Mouse (Mus musculus) embryonic facial prominence, embryonic 11.5 days (tissue): ENCODE results near the gene Megf8. TPM values are rescaled to one million over a fixed set of nuclear protein-coding genes. Genes with fewer than 3 reads are reported as not detected.

Experiments
- ATAC-seq: fragments of 200-750 bp; cut with Nextera tagmentation; replicated peaks from 2 replicates; pipeline ENCODE4 v1.8.0; 2017; ENCODE audit warnings: low read depth; ENCODE audit not compliant: insufficient number of reproducible peaks, low FRiP score, low TSS enrichment
- DNase-seq: peaks from one replicate; pipeline ENCODE4 v3.0.0-alpha.2; 2015; ENCODE audit warnings: low spot score
- H3K27ac ChIP-seq: fragments of 300-500 bp; sonication (generic); replicated peaks from 2 replicates; pipeline ENCODE4 v1.5.1; 2014; ENCODE audit warnings: mild to moderate bottlenecking, low read depth, low read length, control low read depth
- H3K27me3 ChIP-seq: fragments of 300-500 bp; sonication (generic); 2 replicates; pipeline ENCODE4 v1.6.1; 2014; ENCODE audit warnings: mild to moderate bottlenecking, low read length, moderate library complexity, mixed read lengths; ENCODE audit not compliant: control insufficient read depth, insufficient read depth
- H3K36me3 ChIP-seq: fragments of 300-500 bp; sonication (generic); replicated peaks from 2 replicates; pipeline ENCODE4 v1.6.1; 2014; ENCODE audit warnings: low read depth, mild to moderate bottlenecking, low read length, moderate library complexity, mixed read lengths; ENCODE audit not compliant: control insufficient read depth, insufficient read depth
- H3K4me1 ChIP-seq: fragments of 300-500 bp; sonication (generic); 2 replicates; pipeline ENCODE4 v1.6.1; 2014; ENCODE audit warnings: low read length, mixed read lengths; ENCODE audit not compliant: control insufficient read depth, insufficient read depth
- H3K4me2 ChIP-seq: fragments of 300-500 bp; sonication (generic); 2 replicates; pipeline ENCODE4 v1.6.1; 2014; ENCODE audit warnings: low read depth, mild to moderate bottlenecking, control low read depth, low read length, moderate library complexity
- H3K4me3 ChIP-seq: fragments of 300-500 bp; sonication (generic); 2 replicates; pipeline ENCODE4 v1.5.1; 2014; ENCODE audit warnings: low read depth, low read length, control low read depth
- H3K9ac ChIP-seq: fragments of 300-500 bp; sonication (generic); replicated peaks from 2 replicates; pipeline ENCODE4 v1.6.1; 2014; ENCODE audit warnings: mild to moderate bottlenecking, control low read depth, low read length
- H3K9me3 ChIP-seq: fragments of 300-500 bp; sonication (generic); replicated peaks from 2 replicates; pipeline ENCODE4 v1.6.1; 2016; ENCODE audit warnings: mild to moderate bottlenecking, low read length, inconsistent platforms, mixed read lengths; ENCODE audit not compliant: control insufficient read depth
- WGBS: fragments of 180-500 bp; shearing (Covaris S2); extraction: QIAGEN DNeasy Blood & Tissue Kit; methylation state at CpG from one replicate; pipeline ENCODE4 v1.1.7; 2014; 5-methylcytosine and 5-hydroxymethylcytosine counted together
- polyA plus RNA-seq: library from polyadenylated mRNA; unstranded; fragments of >200 nt; fragmentation: Nextera tagmentation; extraction: Ambion mirVana; gene quantifications from 2 replicates; pipeline ENCODE4 v1.2.1, GENCODE M21; 2014

Gene Megf8
- polyA plus RNA-seq, 1 experiment from 2014 or later, result 8.7 TPM

DNA sequence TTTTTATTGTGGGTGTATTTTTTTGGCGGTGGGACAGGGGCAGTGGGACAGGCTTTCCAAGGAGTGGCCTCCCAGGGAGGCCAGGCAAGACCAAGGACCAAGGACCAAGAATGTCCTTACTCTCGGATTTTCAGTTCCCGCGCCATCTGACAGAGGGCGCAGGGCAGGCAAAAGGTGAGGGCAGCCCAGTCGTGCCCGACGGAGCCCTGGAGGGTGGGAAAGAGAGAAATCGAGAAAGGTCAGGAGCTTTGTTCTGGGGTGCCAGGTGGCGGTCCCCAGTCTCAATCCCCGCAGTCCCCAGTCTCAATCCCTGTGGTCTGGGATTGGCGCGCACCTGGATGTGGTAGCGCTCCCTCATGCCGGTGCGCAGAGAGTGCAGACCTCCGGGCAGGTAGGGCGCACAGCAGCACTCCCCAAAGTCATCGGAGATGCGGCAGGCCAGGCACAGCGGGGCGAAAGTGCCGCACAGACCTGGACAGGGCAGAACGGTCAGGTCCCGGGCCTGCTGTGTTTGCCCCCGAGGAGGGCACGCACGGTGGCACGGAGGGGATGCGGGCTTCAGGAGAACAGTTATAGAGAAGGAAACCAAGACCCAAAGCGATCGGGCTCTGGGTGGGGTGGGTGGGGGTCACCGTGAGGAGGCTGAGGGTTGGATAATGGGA is 50.8 kb downstream of the Megf8 start:
- Histone ChIP-seq H3K4me3 (peak overlapping the region; percentile 3; the same call in 1 of the 2 replicates), H3K9ac (no peak overlapping the region), H3K9me3 (no peaks in the 10 kb centered on the region), H3K36me3 (no peaks in the 10 kb centered on the region; the same call in 1 of the 2 replicates), H3K27ac (no peak overlapping the region), H3K4me1 (peaks cover 3% of the 10 kb centered on the region; the same call in 1 of the 2 replicates), H3K4me2 (peak overlapping the region; percentile 21), H3K27me3 (peaks cover 27% of the 10 kb centered on the region)
- WGBS, result 3% methylated on average over 33 of the region's 33 CpGs
- DNase-seq (peak; percentile 45), ATAC-seq (no peak)

DNA sequence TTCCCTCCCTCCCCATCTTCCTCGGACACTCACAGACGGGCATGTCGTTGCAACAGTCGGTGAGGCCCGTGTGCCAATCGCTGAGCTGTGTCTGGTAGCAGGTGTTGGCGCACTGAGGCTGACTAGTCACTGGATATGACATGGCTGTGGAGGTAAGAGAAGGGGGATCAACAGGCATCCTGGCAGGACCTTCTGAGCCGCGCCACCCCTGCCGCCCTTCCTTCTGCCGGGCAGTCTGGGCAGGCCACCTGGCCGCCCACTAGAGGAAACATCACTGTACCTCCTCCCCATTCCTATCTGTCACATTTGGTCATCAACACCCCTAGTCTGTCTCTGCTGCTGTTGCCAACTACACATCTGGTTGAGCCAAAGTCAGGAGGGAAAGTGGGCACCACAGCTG is 51.4 kb downstream of the Megf8 start:
- no peak overlapping the region for H3K27ac ChIP-seq
- H3K27me3 ChIP-seq, result peaks cover 27% of the 10 kb centered on the region
- H3K9ac ChIP-seq, result no peak overlapping the region
- ATAC-seq (no peak), DNase-seq (no peak)
- no peaks in the 10 kb centered on the region for H3K9me3 ChIP-seq
- H3K36me3 ChIP-seq, result no peaks in the 10 kb centered on the region; the same call in 1 of the 2 replicates
- no peak overlapping the region for H3K4me2 ChIP-seq
- peaks cover 3% of the 10 kb centered on the region; the same call in 1 of the 2 replicates for H3K4me1 ChIP-seq
- H3K4me3 ChIP-seq, result no peak overlapping the region
- WGBS, result 21% methylated on average over 12 of the region's 12 CpGs

DNA sequence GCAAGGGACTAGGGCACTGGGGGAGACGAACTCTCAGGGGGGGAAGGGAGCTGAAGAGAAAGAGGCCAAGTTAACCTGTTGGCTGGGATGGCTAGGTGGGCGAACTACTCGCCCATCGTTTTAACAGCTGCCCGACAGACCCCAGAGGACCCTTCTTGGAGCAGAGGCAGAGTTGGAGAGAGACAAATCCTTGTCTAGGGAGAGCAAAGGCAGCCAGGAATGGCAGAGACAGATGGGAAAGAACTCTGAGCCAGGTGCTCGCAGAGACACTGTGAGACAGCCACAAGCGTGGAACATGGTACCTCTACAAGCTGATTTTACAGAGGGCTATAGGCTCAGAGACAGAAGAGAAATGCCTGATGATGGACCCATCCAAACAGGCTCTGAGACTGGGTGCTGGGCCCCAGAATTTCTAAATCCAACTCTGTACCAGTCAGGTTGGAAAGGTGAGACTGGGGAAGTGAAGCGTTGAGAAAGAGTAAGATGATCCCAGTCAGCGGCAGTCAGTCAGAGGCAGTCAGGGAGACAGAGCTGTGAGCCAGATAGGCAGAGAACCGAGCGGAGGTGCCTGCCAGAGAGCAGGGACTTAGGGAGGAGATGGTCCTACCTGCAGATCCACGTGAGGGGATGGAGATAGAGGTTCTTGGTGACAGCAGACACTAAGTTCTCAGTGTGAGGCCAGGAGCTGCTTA is 52.2 kb downstream of the Megf8 start, which contains the start of gene Cnfn:
Cnfn (minus strand) TSS at position 667 of the 692 bp plus-strand sequence.
- H3K4me2 ChIP-seq, result no peak within 1 kb of the TSS

DNA sequence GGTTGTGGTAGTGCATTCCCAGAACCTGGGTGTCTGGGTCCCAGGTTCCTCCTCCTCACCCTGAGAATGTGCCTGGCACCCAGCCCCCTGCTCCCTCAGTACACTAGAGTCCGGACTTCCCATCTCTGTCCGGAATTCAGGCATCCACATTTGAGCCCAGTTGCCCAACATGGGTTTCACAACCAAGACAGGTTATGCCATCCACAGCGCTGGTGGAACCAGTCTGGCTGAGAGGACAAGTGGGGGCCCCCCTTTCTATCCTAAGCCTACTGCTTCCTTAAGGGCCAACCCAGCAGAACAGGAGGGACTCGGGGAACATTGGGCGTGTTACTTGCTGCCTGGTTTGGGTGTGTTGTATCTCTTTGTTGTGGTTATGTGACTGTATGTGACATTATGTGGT is 55.5 kb downstream of the Megf8 start:
- Histone ChIP-seq H3K36me3 (no peaks in the 10 kb centered on the region), H3K4me1 (no peaks in the 10 kb centered on the region; the same call in 1 of the 2 replicates), H3K27ac (no peak overlapping the region), H3K27me3 (peaks cover 21% of the 10 kb centered on the region), H3K4me2 (no peak overlapping the region), H3K9ac (no peak overlapping the region), H3K9me3 (no peaks in the 10 kb centered on the region), H3K4me3 (no peak overlapping the region)
- DNase-seq (no peak), ATAC-seq (no peak)
- WGBS, result 87% methylated on average over 5 of the region's 5 CpGs

More for the DNA sequence above, 52.2 kb downstream of the Megf8 start, which contains the start of gene Cnfn:
- peaks cover 27% of the 10 kb centered on the region for H3K27me3 ChIP-seq
- H3K4me3 ChIP-seq, result no peak within 1 kb of the TSS
- H3K27ac ChIP-seq, result no peak within 1 kb of the TSS
- H3K9me3 ChIP-seq, result no peaks in the 10 kb centered on the region
- no peak for DNase-seq
- no peak for ATAC-seq
- H3K4me1 ChIP-seq, result peaks cover 3% of the 10 kb centered on the region; the same call in 1 of the 2 replicates
- 48% methylated on average over 12 of the region's 12 CpGs for WGBS
- no peak within 1 kb of the TSS for H3K9ac ChIP-seq
- H3K36me3 ChIP-seq, result no peaks in the 10 kb centered on the region

DNA sequence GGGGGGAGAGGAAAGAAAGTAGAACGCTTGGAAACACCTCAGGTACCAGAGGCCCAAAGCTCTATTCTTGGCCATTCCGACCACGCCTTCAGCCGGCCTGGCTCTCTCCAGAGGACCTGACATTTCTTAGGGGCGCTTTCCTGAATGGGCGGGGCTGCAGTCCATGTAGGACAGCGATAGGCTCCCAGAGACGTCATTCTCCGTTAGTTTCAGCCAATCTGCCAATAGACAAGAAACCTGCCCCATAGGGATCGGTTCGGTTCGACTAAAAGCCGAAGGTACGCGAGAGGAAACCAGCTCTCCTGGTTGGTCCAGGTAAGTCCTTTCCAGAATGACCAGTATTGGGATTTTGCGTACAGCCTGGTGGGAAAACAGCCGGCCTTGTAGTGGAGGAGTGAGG is 59.6 kb downstream of the Megf8 start:
- no peaks in the 10 kb centered on the region for H3K36me3 ChIP-seq
- H3K27me3 ChIP-seq, result no peaks in the 10 kb centered on the region
- H3K4me3 ChIP-seq, result peak overlapping the region; percentile 17; the same call in 1 of the 2 replicates
- no peak overlapping the region for H3K27ac ChIP-seq
- H3K4me2 ChIP-seq, result 0 out of 2 replicates have a peak overlapping the region, but pooled peaks have one; percentile 14
- 5% methylated on average over 17 of the region's 17 CpGs for WGBS
- no peak overlapping the region for H3K9ac ChIP-seq
- H3K9me3 ChIP-seq, result no peaks in the 10 kb centered on the region
- ATAC-seq (no peak), DNase-seq (peak; percentile 68)
- H3K4me1 ChIP-seq, result no peaks in the 10 kb centered on the region

DNA sequence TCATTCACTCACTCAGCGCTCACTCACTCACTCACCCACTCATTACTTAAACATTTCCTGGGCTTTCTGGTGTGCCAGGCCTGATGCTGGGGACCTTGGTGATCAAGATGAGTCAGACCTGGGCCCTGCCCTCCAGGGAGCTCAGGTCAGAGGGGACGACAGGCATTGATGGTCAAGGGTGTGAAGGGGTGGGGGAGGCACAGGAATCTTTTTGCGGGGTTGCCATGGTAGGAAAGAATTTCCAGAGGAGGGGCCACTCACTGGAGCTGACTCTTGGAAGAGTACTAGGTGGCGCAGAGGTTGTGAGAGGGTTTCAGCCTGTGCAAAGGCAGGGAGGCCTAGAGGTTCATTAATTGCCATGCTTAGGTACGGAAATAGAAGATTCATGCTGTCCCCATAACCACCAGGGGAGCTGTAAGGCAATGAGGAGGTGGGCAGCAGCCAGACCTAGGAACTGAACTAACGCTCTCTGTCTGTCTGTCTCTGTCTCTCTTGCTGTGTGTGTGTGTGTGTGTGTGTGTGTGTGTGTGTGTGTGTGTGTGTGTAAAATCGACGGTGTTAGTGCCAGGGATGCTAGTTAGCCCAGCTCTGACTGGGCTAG is 60.2 kb downstream of the Megf8 start:
- Histone ChIP-seq H3K4me2 (no peak overlapping the region), H3K27me3 (no peaks in the 10 kb centered on the region)
- no peak for DNase-seq

DNA sequence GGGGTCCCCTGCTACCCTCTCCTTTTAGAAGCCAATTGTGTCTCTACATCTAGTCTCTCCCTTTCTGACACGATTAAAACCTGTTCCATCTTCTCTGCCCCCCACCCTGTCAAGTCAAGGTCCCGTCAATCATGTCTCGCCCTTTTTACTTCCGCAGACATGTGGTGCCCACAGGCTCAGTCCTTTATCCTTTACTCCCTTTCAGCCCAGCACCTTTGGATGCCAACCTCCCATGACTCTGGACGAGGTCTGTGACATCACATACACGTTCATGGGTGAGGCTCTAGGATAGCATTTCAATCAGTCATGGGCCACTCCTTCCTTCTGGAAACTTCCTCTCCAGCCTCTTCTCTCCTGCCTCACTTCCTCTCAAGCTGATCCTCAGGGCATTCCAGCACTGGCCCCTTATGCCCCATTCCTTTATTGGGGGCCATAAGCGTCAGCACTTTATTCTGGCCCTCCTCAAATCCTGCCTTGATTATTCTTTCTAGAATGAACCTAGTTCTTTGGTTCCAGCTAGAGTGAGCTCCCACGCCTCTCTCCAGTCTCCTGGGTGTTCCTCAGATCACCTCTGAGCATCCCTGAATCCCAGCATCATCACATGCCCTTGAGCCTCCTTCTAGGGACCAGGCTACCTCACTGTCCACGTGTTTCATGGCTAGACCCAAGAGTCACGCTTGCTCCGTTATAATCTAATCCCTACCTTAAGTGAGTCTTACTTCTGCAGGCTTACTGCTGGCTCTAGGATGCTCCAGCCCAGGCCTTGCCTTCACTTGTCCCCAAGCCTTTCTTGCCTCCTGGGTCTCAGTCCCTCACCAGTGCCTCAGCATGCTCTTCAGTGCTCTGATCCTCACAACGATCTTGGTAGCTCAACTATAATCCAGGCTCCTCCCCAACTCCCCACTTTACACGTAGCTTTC is 61.5 kb downstream of the Megf8 start:
- 84% methylated on average over 13 of the region's 13 CpGs for WGBS
- Histone ChIP-seq H3K27ac (no peak overlapping the region), H3K9ac (no peak overlapping the region), H3K36me3 (no peaks in the 10 kb centered on the region; the same call in 1 of the 2 replicates), H3K9me3 (no peaks in the 10 kb centered on the region), H3K4me1 (no peaks in the 10 kb centered on the region), H3K4me3 (no peak overlapping the region), H3K27me3 (no peaks in the 10 kb centered on the region), H3K4me2 (no peak overlapping the region)
- DNase-seq (no peak), ATAC-seq (no peak)

More for the DNA sequence above, 60.2 kb downstream of the Megf8 start:
- WGBS, result 40% methylated on average over 8 of the region's 8 CpGs
- Histone ChIP-seq H3K4me1 (no peaks in the 10 kb centered on the region), H3K36me3 (no peaks in the 10 kb centered on the region), H3K27ac (no peak overlapping the region), H3K9ac (no peak overlapping the region), H3K4me3 (0 out of 2 replicates have a peak overlapping the region, but pooled peaks have one; percentile 17), H3K9me3 (no peaks in the 10 kb centered on the region)
- no peak for ATAC-seq
